Mouse (Mus musculus) limb, embryonic 11.5 days (tissue): ENCODE results near the gene Prrc2b. TPM values are rescaled to one million over a fixed set of nuclear protein-coding genes. Genes with fewer than 3 reads are reported as not detected.

Experiments used
- ATAC-seq: fragments of 200-750 bp; cut with Nextera tagmentation; 2 replicates; pipeline ENCODE4 v1.8.0; 2017; ENCODE audit warnings: low read depth; ENCODE audit not compliant: insufficient number of reproducible peaks, low FRiP score, low TSS enrichment
- DNase-seq: peaks from one replicate; pipeline ENCODE4 v3.0.0-alpha.2; 2015; ENCODE audit warnings: low spot score
- H3K27ac ChIP-seq: fragments of 300-500 bp; sonication (generic); replicated peaks from 2 replicates; pipeline ENCODE4 v1.5.1; 2014; ENCODE audit warnings: low read depth, mild to moderate bottlenecking, low read length
- H3K27me3 ChIP-seq: fragments of 300-500 bp; sonication (generic); 2 replicates; pipeline ENCODE4 v1.6.1; 2014; ENCODE audit warnings: mild to moderate bottlenecking, low read length, mixed read lengths; ENCODE audit not compliant: control insufficient read depth, insufficient read depth
- H3K36me3 ChIP-seq: fragments of 300-500 bp; sonication (generic); 2 replicates; pipeline ENCODE4 v1.6.1; 2014; ENCODE audit warnings: mild to moderate bottlenecking, low read length, moderate library complexity, mixed read lengths; ENCODE audit not compliant: control insufficient read depth, insufficient read depth
- H3K4me1 ChIP-seq: fragments of 300-500 bp; sonication (generic); 2 replicates; pipeline ENCODE4 v1.6.1; 2014; ENCODE audit warnings: low read length, mixed read lengths; ENCODE audit not compliant: control insufficient read depth, insufficient read depth
- H3K4me2 ChIP-seq: fragments of 300-500 bp; sonication (generic); 2 replicates; pipeline ENCODE4 v1.6.1; 2014; ENCODE audit warnings: low read depth, mild to moderate bottlenecking, moderate library complexity; ENCODE audit not compliant: severe bottlenecking
- H3K4me3 ChIP-seq: fragments of 300-500 bp; sonication (generic); 2 replicates; pipeline ENCODE4 v1.5.1; 2014; ENCODE audit warnings: low read depth, low read length
- H3K9ac ChIP-seq: fragments of 300-500 bp; sonication (generic); 2 replicates; pipeline ENCODE4 v1.6.1; 2014; ENCODE audit warnings: mild to moderate bottlenecking, low read length
- H3K9me3 ChIP-seq: fragments of 300-500 bp; sonication (generic); 2 replicates; pipeline ENCODE4 v1.6.1; 2016; ENCODE audit warnings: low read length; ENCODE audit not compliant: control insufficient read depth
- WGBS: fragments of 180-500 bp; shearing (Covaris S2); extraction: QIAGEN DNeasy Blood & Tissue Kit; methylation state at CpG from one replicate; pipeline ENCODE4 v1.1.7; 2014; 5-methylcytosine and 5-hydroxymethylcytosine counted together
- polyA plus RNA-seq: library from polyadenylated mRNA; unstranded; fragments of >200 nt; fragmentation: Nextera tagmentation; extraction: Ambion mirVana; gene quantifications from 2 replicates; pipeline ENCODE4 v1.2.1, GENCODE M21; 2014

Prrc2b gene
- polyA plus RNA-seq, 1 experiment from 2014 or later, result 62.5 TPM

GRCm38 (mm10) chr2:32220021-32220420, 69.1 kb downstream of the Prrc2b start:
- ATAC-seq (no peak), DNase-seq (no peak)
- Histone ChIP-seq H3K36me3 (peaks cover 73% of the 10 kb centered on the region), H3K27me3 (no peaks in the 10 kb centered on the region), H3K9me3 (no peaks in the 10 kb centered on the region), H3K4me2 (no peak overlapping the region), H3K9ac (no peak overlapping the region), H3K27ac (no peak overlapping the region), H3K4me1 (no peaks in the 10 kb centered on the region), H3K4me3 (no peak overlapping the region)
- 95% methylated on average over 6 of the region's 6 CpGs for WGBS

- Histone ChIP-seq H3K27me3 (no peaks in the 10 kb centered on the region), H3K27ac (no peak overlapping the region), H3K9ac (no peak overlapping the region), H3K4me1 (no peaks in the 10 kb centered on the region), H3K36me3 (peaks cover 71% of the 10 kb centered on the region), H3K4me3 (no peak overlapping the region), H3K9me3 (no peaks in the 10 kb centered on the region), H3K4me2 (no peak overlapping the region)
- ATAC-seq, result no peak
- no peak for DNase-seq
- 96% methylated on average over 10 of the region's 10 CpGs for WGBS
Measured at GRCm38 (mm10) chr2:32220969-32221368, 70.1 kb downstream of the Prrc2b start.

GRCm38 (mm10) chr2:32221577-32221976, 70.7 kb downstream of the Prrc2b start:
- Histone ChIP-seq H3K27me3 (no peaks in the 10 kb centered on the region), H3K36me3 (peaks cover 73% of the 10 kb centered on the region), H3K27ac (no peak overlapping the region), H3K4me2 (no peak overlapping the region), H3K9me3 (no peaks in the 10 kb centered on the region), H3K9ac (no peak overlapping the region), H3K4me1 (no peaks in the 10 kb centered on the region), H3K4me3 (no peak overlapping the region)
- WGBS, result 92% methylated on average over 7 of the region's 7 CpGs
- ATAC-seq, result no peak
- DNase-seq, result no peak

- WGBS, result 87% methylated on average over 10 of the region's 10 CpGs
- Histone ChIP-seq H3K4me2 (no peak overlapping the region), H3K27me3 (no peaks in the 10 kb centered on the region), H3K9me3 (no peaks in the 10 kb centered on the region), H3K36me3 (peaks cover 74% of the 10 kb centered on the region), H3K9ac (no peak overlapping the region), H3K4me1 (no peaks in the 10 kb centered on the region), H3K27ac (no peak overlapping the region), H3K4me3 (no peak overlapping the region)
- DNase-seq (no peak), ATAC-seq (no peak)
Measured at GRCm38 (mm10) chr2:32222057-32222456, 71.2 kb downstream of the Prrc2b start.

- Histone ChIP-seq H3K4me1 (peaks cover 10% of the 10 kb centered on the region), H3K9me3 (no peaks in the 10 kb centered on the region), H3K4me2 (peak overlapping the region; percentile 95), H3K27me3 (no peaks in the 10 kb centered on the region), H3K4me3 (peak overlapping the region; percentile 69), H3K36me3 (peaks cover 27% of the 10 kb centered on the region), H3K27ac (peak overlapping the region; percentile 78), H3K9ac (peak overlapping the region; percentile 76)
- 35% methylated on average over 7 of the region's 7 CpGs for WGBS
- ATAC-seq (no peak), DNase-seq (no peak)
Measured at GRCm38 (mm10) chr2:32235433-32235832, 84.6 kb downstream of the Prrc2b start.

GRCm38 (mm10) chr2:32235886-32236759, 85.2 kb downstream of the Prrc2b start, which contains the start of gene Pomt1:
Gene Pomt1, plus strand, starts transcription at chr2:32236590.
- Histone ChIP-seq H3K9me3 (no peaks in the 10 kb centered on the region), H3K27me3 (no peaks in the 10 kb centered on the region), H3K4me2 (peak within 1 kb of the TSS; percentile 95), H3K4me3 (peak within 1 kb of the TSS; percentile 69), H3K9ac (peak within 1 kb of the TSS; percentile 76), H3K36me3 (peaks cover 20% of the 10 kb centered on the region), H3K27ac (peak within 1 kb of the TSS; percentile 78), H3K4me1 (peaks cover 10% of the 10 kb centered on the region)
- under 1% methylated on average over 54 of the region's 54 CpGs for WGBS
- ATAC-seq, result peak; percentile 81
- DNase-seq, result peak; percentile 93

GRCm38 (mm10) chr2:32236760-32237487, 86.0 kb downstream of the Prrc2b start:
- Histone ChIP-seq H3K4me3 (peak overlapping the region; percentile 69), H3K27me3 (no peaks in the 10 kb centered on the region), H3K36me3 (peaks cover 15% of the 10 kb centered on the region), H3K27ac (peak overlapping the region; percentile 78; the same call in 1 of the 2 replicates), H3K9ac (peak overlapping the region; percentile 76), H3K9me3 (no peaks in the 10 kb centered on the region), H3K4me2 (peak overlapping the region; percentile 95), H3K4me1 (peaks cover 10% of the 10 kb centered on the region)
- peak; percentile 72 for DNase-seq
- peak; percentile 61 for ATAC-seq
- under 1% methylated on average over 20 of the region's 20 CpGs for WGBS

- DNase-seq (no peak), ATAC-seq (no peak)
- Histone ChIP-seq H3K4me1 (peaks cover 10% of the 10 kb centered on the region), H3K27ac (no peak overlapping the region), H3K9me3 (no peaks in the 10 kb centered on the region), H3K9ac (peak overlapping the region; percentile 76; the same call in 1 of the 2 replicates), H3K27me3 (no peaks in the 10 kb centered on the region), H3K36me3 (peaks cover 11% of the 10 kb centered on the region), H3K4me3 (peak overlapping the region; percentile 69), H3K4me2 (peak overlapping the region; percentile 95)
- whole genome bisulfite sequencing, result 44% methylated on average over 4 of the region's 4 CpGs
Measured at GRCm38 (mm10) chr2:32237571-32237970, 86.7 kb downstream of the Prrc2b start.
